Mouse (Mus musculus): ENCODE measurements at regions not wholly inside any gene's neighbourhood (a gene's known extent, or its start where the extent isn't known, plus 50 kb on each side); places are given as distances from the start of the nearest gene placed in this dataset.
"Not testable (repeated sequence)": the region's sequence is repeated elsewhere in the genome, so short reads cannot be mapped to it uniquely, and the experiment has no call there.

- in situ Hi-C loops (cut with MseI, MboI): loop anchor here in 1 of 2 experiments (25.0 kb wide), 1 partner anchor 218 kb away; no protein-coding TSS in a partner anchor
Measured at GRCm38 (mm10) chr12:115119134-115119826, 928.2 kb upstream of the Zfp386 start.

- in situ Hi-C loops (cut with MseI, MboI): loop anchor here in 1 of 2 experiments (25.0 kb wide), 1 partner anchor 216 kb away; no protein-coding TSS in a partner anchor
Measured at GRCm38 (mm10) chr12:115121259-115121658, 926.3 kb upstream of the Zfp386 start.

- in situ Hi-C loops (cut with MseI, MboI): loop anchor here in 1 of 2 experiments (25.0 kb wide), 1 partner anchor 215 kb away; no protein-coding TSS in a partner anchor
Measured at GRCm38 (mm10) chr12:115121899-115122298, 925.6 kb upstream of the Zfp386 start.

GRCm38 (mm10) chr12:115132930-115133329 is 914.6 kb upstream of the Zfp386 start:
- in situ Hi-C loops (cut with MseI, MboI): not testable (repeated sequence)

- in situ Hi-C loops (cut with MseI, MboI): not testable (repeated sequence)
Measured at GRCm38 (mm10) chr12:115145407-115145806, 902.1 kb upstream of the Zfp386 start.

GRCm38 (mm10) chr12:115146471-115146870 is 901.1 kb upstream of the Zfp386 start:
- in situ Hi-C loops (cut with MseI, MboI): not testable (repeated sequence)

- in situ Hi-C loops (cut with MseI, MboI): not testable (repeated sequence)
Measured at GRCm38 (mm10) chr12:115151967-115152366, 895.6 kb upstream of the Zfp386 start.

- in situ Hi-C loops (cut with MseI, MboI): not testable (repeated sequence)
Measured at GRCm38 (mm10) chr12:115158231-115158630, 889.3 kb upstream of the Zfp386 start.

- in situ Hi-C loops (cut with MseI, MboI): not testable (repeated sequence)
Measured at GRCm38 (mm10) chr12:115158717-115159232, 888.7 kb upstream of the Zfp386 start.

GRCm38 (mm10) chr12:115165499-115165898 is 882.0 kb upstream of the Zfp386 start:
- in situ Hi-C loops (cut with MseI, MboI): not testable (repeated sequence)

- in situ Hi-C loops (cut with MseI, MboI): not testable (repeated sequence)
Measured at GRCm38 (mm10) chr12:115166006-115166405, 881.5 kb upstream of the Zfp386 start.

- in situ Hi-C loops (cut with MseI, MboI): no loop called here
Measured at GRCm38 (mm10) chr12:115193482-115194103, 853.9 kb upstream of the Zfp386 start.

- in situ Hi-C loops (cut with MseI, MboI): no loop called here
Measured at GRCm38 (mm10) chr12:115197322-115198117, 850.0 kb upstream of the Zfp386 start.

- in situ Hi-C loops (cut with MseI, MboI): not testable (repeated sequence)
Measured at GRCm38 (mm10) chr12:115207833-115208448, 839.6 kb upstream of the Zfp386 start.

- in situ Hi-C loops (cut with MseI, MboI): no loop called here
Measured at GRCm38 (mm10) chr12:115222671-115223070, 824.9 kb upstream of the Zfp386 start.

GRCm38 (mm10) chr12:115229965-115230364 is 817.6 kb upstream of the Zfp386 start:
- in situ Hi-C loops (cut with MseI, MboI): loop anchor here in 1 of 2 experiments (25.0 kb wide), 1 partner anchor 782 kb away; no protein-coding TSS in a partner anchor

- in situ Hi-C loops (cut with MseI, MboI): loop anchor here in 1 of 2 experiments (10.0 to 25.0 kb wide), 2 partner anchors 162 to 770 kb away; no protein-coding TSS in a partner anchor
Measured at GRCm38 (mm10) chr12:115242661-115243060, 804.9 kb upstream of the Zfp386 start.

GRCm38 (mm10) chr12:115247298-115247697 is 800.2 kb upstream of the Zfp386 start:
- in situ Hi-C loops (cut with MseI, MboI): loop anchor here in 1 of 2 experiments (10.0 to 25.0 kb wide), 2 partner anchors 158 to 765 kb away; no protein-coding TSS in a partner anchor

GRCm38 (mm10) chr12:115257802-115258201 is 789.7 kb upstream of the Zfp386 start:
- in situ Hi-C loops (cut with MseI, MboI): no loop called here

- in situ Hi-C loops (cut with MseI, MboI): no loop called here
Measured at GRCm38 (mm10) chr12:115258744-115259143, 788.8 kb upstream of the Zfp386 start.

GRCm38 (mm10) chr12:115262431-115262830 is 785.1 kb upstream of the Zfp386 start:
- in situ Hi-C loops (cut with MseI, MboI): not testable (repeated sequence)
